ENCODE assay signal across 12 mouse cellular contexts in genomic region chr7:118851571-118851970, GRCm38 (mm10). TPM values are rescaled to one million over a fixed set of nuclear protein-coding genes. Genes with fewer than 3 reads are reported as not detected.
DNase-seq lines count a peak whose midpoint lies in the region; ATAC-seq and TF ChIP-seq lines count a peak whose summit lies in the region.
"Had no signal": no experiment of that assay in that cellular context is flagged by ENCODE, and none has a peak within 500 bp of the region (broad histone marks: within the 10 kb centered on the region; RNA-seq: fewer than 3 reads in every experiment).

No protein-coding gene starts in this region.

- H3K4me3 ChIP-seq in lung, adult 2 months (replicated peaks; ENCODE audit: extremely low read depth, low read depth, low read length), result no peak overlapping the region
- H3K4me3 ChIP-seq: heart, embryonic 15.5 days had no signal

- no peak for TF ChIP-seq CTCF in lung, adult 2 months (IDR thresholded peaks at IDR 0.05; ENCODE audit: insufficient read depth, low read length)

- ATAC-seq in cerebellum, adult (ENCODE audit: insufficient number of reproducible peaks, low FRiP score, low TSS enrichment), result no peak

- WGBS in lung, adult 2 months, result 57% methylated on average over 7 of the region's 7 CpGs

- no peak for TF ChIP-seq POLR2A in lung, adult 2 months (IDR thresholded peaks at IDR 0.05; ENCODE audit: borderline replicate concordance, extremely low read depth, low read depth, low read length)

- H3K4me1 ChIP-seq in lung, adult 2 months (ENCODE audit: control insufficient read depth, insufficient read depth, low read length), result peaks cover 13% of the 10 kb centered on the region

- DNase-seq in cerebellum, adult 9-10 months, result peak; percentile 31
- peak; percentile 66 to 71 for DNase-seq in lung, adult 18-20 months
- DNase-seq in lung, adult 2 months, result no peak
- DNase-seq in Muller cell, postnatal 12 days (ENCODE audit: inconsistent ontology term), result peak; percentile 45
- peak; percentile 32 for DNase-seq in lung, postnatal 25 days (ENCODE audit: low spot score)
- no peak for DNase-seq in testis, postnatal 10 days (ENCODE audit: low spot score)
- no peak for DNase-seq in thymus, postnatal 10 days (ENCODE audit: low spot score in 2 of 2)
- DNase-seq: kidney, postnatal 36 days; liver; thymus, postnatal 14 days had no signal

RNA-seq across cellular contexts. Expression of gene Iqck, which starts 4.0 kb away (rescaled TPM):
- polyA plus RNA-seq in lung, adult 2 months (2012; rRNA removed), result 4.6 and 4.8 TPM in 2 replicates

RNA-seq across cellular contexts. Expression of gene Knop1, which starts 4.5 kb away (rescaled TPM):
- polyA plus RNA-seq in lung, adult 2 months (2012; rRNA removed), result 5.5 and 9.5 TPM in 2 replicates

Comparison
In these comparisons a context has a peak if more than half of its experiments do, and no peak if none do; other contexts are left out.
1. DNase-seq: peak in cerebellum, adult 9-10 months (single experiment), lung, adult 18-20 months (2 of 2), Muller cell, postnatal 12 days (single experiment) and lung, postnatal 25 days (single experiment); none in lung, adult 2 months (single experiment), testis, postnatal 10 days (single experiment) and thymus, postnatal 10 days (0 of 2).